Mouse (Mus musculus) gastrocnemius, postnatal 4 days (tissue): ENCODE measurements around the gene Rims4. TPM values are rescaled to one million over a fixed set of nuclear protein-coding genes. Genes with fewer than 3 reads are reported as not detected.

Experiments used
- DNase-seq, 2 experiments: peaks; one replicate each; pipeline ENCODE4 v3.0.0; 2021 to 2022; ENCODE audit warnings: low spot score in 2 of 2, mixed read lengths in 2 of 2
- total RNA-seq, 2 experiments: library from RNA; stranded (reverse); gene quantifications; 2 replicates each; pipeline ENCODE4 v1.2.3; 2021

The Rims4 gene
- total RNA-seq, 2 experiments from 2014 or later = 1.1 TPM

DNA sequence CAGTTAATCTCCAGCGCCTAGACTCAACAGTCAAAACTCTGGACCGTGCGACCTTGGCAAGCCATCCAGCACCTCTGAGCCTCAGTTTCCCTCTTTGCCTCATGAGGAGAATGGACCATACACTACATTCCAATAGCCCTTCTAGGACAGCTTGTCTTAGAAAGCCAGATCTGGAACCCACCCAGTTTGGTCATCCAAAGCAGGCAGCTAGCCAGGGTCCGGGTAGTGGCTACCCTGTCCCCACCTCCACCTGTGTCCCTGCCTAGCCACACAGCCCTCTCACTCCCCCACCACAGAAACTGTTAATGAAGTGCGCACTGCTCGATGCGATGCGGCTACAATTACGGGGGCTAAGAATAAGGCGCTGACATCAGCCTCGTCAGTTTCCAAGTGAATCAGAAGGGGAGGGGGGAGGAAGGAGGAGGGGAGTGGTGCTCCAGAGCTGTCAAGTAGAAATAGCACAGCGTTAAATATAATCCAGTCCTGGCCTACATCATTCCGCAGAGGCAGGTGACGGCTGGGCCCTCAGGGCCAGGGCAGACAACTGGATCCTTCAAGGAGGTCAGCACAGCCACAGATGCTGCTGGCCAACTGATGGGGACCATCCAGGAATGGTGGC is 6.5 kb downstream of the Rims4 start:
- DNase-seq = no peak

DNA sequence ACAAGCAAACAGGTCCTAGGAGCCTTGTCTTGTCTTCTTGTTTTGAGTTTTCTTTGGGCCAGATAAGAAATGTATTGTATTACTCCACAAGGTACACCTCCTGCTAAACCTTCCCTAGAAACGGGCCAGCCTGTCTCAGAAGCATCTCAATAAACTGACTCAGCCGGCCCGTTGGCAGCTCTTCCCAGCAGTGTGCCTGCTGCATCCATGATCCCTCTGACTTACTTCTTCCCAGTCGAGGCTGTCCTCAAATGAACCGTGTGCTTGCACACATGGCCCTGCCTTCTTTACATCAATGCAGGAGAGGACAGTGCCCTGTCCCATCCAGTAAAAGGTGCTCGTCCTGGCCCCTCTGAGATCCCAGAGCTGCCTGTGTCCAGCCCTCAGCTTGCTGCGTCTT is 8.9 kb downstream of the Rims4 start:
- no peak for DNase-seq

- DNase-seq = no peak
Measured at GRCm38 (mm10) chr2:163907131-163907530, 11.4 kb downstream of the Rims4 start.

GRCm38 (mm10) chr2:163904323-163904722 is 14.2 kb downstream of the Rims4 start:
- DNase-seq = no peak

GRCm38 (mm10) chr2:163903461-163903860 is 15.0 kb downstream of the Rims4 start:
- DNase-seq = no peak

DNA sequence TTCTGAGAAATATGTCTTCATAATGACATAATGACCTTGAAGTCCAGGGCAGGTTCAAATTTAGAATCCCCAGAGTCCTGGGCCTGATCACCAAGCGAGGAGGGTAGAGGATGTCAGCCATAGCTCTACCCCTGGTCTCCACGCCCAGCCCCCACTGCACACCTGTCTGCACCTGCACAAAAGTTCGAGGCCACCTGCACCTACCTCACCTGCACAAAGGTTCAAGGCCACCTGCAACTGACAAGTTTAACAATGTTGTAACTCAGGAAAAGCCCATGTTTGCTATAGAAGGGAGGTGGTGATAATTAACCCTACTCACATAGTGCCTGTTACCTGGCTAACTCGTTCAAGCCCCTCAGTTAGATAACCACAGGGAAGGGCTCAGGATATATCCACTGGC is 16.0 kb downstream of the Rims4 start:
- DNase-seq = no peak

DNA sequence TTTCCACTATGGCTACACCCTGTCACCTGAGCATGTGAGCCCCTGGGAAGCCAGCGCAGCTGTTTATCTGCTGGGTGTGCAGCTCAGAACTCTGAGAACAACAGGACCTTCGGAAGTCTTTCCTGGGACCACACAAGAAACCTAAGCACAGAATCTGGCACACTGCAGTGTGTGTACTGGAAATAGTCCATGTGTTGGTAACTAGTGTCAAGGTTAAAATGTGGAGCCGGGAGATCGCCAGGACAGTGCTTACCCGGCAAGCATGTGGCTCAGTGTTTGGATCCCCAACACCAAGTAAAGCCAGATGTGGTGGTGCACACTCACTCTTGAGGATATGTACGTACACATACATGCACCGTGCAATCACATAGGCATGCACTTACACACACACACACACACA is 17.4 kb downstream of the Rims4 start:
- no peak for DNase-seq

GRCm38 (mm10) chr2:163899910-163900411 is 18.5 kb downstream of the Rims4 start:
- no peak for DNase-seq

DNA sequence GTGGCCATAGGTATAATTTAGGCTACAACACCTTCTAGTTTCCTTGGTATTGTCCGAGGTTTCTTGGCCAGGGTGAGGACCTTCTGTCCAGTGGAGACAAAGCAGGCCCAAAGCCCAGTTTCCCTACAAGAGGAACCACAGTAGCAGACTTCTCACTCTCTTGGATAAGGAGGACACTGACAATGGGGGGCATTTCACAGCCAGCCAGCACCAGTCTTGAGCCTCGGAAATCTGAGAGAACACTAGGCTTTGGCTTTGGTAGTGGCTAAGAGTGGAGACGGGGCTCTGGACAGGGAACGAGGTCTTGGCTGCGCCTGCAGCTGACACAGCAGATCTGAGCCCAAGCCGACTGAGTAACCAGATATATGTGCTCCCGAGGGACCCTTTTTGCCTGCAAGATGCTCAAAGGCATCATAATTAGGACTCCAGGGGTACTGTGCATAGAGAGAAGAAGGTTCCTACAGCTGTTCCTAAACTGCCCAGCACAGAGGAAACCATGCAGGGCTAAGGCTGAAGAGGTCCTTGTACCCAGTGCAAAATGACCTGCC is 20.4 kb downstream of the Rims4 start:
- no peak for DNase-seq

GRCm38 (mm10) chr2:163897026-163897425 is 21.5 kb downstream of the Rims4 start:
- no peak for DNase-seq

DNA sequence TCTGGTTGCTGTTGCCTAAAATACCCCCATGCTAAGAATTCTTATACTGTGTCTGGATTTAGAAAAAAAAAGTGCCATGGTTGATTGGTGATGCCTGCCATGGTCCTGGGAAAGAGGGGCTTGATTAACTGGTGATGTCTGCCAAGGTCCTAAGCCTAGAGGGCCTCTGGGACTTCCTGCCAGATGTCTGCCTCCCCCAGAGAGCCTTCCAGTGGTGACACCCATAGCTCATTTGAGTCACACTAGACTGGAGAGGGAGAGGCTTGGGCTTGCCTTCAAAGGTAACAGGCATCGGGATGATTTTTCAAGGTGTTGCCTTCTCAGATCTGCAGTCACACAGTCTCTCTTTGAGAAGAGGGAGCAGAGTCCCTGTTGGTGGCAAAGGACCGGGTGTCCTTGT is 23.3 kb downstream of the Rims4 start:
- no peak for DNase-seq

DNA sequence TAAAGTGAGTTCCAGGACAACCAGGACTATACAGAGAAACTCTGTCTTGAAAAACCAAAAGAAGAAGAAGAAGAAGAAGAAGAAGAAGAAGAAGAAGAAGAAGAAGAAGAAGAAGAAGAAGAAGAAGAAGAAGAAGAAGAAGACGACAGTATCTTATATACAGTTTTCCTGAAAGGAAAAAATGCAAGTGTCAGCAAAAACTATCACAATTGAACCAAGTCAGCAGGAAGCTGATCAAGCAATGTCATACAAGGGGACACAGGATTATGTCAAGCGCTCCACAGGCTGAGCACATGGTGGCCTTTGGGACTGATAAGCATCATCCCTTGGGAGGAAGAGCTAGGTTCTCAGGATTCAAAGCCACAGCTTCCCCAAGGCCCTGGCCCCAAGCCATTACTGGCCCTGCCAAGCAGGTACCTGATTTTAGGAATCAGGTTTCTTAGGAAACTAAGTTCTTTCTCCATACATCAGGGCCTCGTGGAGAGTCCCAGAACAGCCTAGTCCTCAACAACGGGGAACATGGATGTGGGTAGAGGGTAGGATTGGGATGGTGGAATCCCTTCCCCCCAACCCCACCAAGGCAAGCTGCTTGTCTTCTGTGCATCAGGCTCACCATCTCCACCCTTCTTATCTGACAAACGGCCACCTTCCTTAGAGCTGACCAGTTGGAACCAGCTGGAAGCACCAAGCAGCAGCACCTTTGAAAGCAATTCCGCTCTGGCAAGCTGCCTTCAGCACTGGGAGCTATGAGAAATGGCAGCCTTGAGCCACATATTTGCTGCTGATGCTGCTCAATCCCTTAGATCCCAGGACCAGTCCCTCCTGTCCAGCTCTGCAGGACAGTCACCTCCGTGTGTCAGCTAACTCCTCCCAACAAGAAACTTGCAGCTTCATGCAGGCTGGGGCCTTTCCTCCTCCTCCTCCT is 24.8 kb downstream of the Rims4 start:
- DNase-seq = no peak

- no peak for DNase-seq
Measured at GRCm38 (mm10) chr2:163891271-163891670, 27.2 kb downstream of the Rims4 start.

DNA sequence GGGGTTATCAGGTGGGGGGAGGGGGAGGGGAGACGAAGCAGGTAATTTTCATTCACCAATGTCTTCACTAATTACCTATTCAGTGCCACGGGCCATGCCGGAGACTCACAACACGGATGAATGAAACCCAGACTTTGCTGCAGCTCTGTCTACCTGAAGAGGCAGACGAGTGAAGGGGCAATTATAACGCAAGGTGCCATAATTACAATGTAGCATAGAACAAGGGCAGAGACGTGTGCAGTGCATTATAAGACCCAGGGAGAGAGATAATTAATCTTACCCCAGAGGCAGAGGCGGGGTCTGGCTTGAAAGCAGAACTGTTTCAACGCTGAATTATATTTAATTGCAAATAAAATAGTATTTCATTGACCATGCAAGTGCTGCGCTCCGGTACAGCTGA is 27.9 kb downstream of the Rims4 start:
- no peak for DNase-seq

- peak in 1 of 2 experiments; percentile 31 for DNase-seq
Measured at GRCm38 (mm10) chr2:163889411-163889810, 29.1 kb downstream of the Rims4 start.

GRCm38 (mm10) chr2:163882859-163883652 is 35.4 kb downstream of the Rims4 start:
- DNase-seq = no peak

DNA sequence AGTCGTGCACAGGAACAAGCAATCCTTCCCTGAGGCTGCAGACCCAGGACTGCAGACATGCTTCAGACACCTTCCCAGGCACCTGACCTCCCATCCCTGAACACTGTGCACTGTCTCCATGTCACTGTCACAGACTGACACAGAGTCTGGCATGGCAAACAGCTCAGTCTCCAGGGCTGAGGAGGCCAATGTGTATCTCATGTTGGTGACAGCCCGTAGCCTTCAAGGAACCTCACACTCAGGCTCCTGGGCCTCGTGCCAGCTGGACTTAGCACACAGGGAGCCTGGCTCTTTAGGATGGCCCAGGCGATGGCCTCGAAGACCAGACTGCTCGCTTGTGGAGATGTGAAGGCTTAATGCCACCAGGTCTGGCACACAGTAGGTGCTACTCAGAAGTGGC is 37.6 kb downstream of the Rims4 start:
- peak in 1 of 2 experiments; percentile 33 for DNase-seq

- no peak for DNase-seq
Measured at GRCm38 (mm10) chr2:163876830-163877498, 41.5 kb downstream of the Rims4 start.

DNA sequence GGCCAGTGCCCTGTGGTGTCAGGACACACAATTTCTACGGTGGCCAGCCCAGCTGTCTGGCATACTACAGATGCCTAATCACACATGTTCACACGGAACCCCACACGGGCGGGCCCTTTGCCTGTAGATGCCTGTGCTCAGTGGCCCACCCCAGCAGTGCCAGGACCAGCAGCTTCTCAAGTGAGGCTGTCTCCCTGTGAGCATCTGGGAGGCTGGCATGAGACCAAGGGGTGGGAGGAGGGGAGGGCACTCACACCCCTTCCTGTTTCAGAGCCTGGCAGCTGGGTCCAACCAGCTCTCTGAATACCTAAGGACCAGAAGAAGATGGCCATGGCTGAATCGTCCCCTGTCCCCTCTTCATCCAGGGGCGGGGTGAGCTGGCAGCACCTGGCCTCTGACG is 43.0 kb downstream of the Rims4 start:
- peak; percentile 29 to 68 for DNase-seq

DNA sequence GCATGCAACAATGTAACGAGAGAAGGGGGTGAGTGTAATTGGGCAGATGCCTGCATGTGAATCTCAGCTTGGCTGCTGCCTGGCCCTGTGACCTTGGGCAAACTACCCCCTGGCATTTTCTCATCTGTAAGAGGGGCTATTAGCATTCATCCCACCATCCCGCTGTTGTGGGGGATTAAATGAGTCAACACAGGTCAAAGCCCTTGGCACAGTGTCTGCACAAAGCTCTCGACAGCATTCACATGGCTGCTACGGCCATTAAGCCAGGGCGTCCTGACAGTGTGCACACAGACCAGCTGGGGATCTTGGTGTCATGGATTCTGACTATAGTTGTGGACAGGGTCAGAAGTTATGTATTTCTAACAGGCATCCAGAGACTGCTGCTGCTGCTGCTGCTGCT is 43.6 kb downstream of the Rims4 start:
- peak in 1 of 2 experiments; percentile 26 for DNase-seq

DNA sequence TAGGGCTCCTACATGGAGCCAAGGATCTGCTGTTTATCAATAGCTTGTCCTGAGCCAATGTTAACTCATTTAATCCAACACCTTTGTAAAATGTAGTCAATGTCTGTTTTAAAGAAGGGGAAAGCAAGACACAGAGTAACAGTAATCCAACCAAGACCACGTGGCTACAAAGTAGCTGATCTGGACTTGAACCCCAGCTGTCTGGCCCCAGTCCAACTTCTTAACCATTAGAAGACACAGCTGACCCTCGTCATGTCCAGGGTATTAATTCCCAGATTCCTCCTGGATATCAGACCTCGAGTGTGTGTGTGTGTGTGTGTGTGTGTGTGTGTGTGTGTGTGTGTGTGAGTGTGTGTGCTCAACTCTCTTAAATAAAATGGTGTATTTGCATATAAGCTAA is 46.6 kb downstream of the Rims4 start:
- no peak for DNase-seq
